Mouse (Mus musculus) adrenal gland, postnatal 36 days (tissue): ENCODE measurements around the gene Atg14. TPM values are rescaled to one million over a fixed set of nuclear protein-coding genes. Genes with fewer than 3 reads are reported as not detected.

Source experiments
- DNase-seq, 2 experiments: peaks; one replicate each; pipeline ENCODE4 v3.0.0; 2021; ENCODE audit warnings: mixed read lengths in 1 of 2
- total RNA-seq, 2 experiments: library from RNA; stranded (reverse); gene quantifications; 2 replicates each; pipeline ENCODE4 v1.2.3; 2021

Gene Atg14
- total RNA-seq, 2 experiments from 2014 or later: 11.8 to 14.9 TPM

DNA sequence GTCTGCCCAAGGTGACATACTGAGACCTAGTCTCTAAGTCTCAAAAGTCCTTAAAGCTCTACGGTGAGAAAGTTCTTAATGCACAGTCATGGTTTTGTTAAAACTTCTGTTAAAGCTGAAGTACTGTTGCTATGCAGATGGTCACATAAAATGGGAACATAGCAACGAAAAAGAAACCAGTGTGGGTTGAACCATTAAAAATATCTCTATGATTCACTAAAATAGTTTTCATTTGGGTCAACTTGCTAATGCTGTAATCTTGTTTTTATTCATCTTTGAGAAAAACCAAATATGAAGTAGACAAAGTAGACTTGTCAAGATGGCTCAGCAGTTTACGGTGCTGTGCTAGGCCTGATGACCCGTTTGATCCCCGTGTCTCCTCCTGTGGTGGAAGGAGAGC, 63.8 kb downstream of the Atg14 start:
- DNase-seq: no peak

GRCm38 (mm10) chr14:47504036-47504435, 66.4 kb downstream of the Atg14 start:
- DNase-seq: peak; percentile 28 to 38

GRCm38 (mm10) chr14:47498632-47499031, 71.8 kb downstream of the Atg14 start:
- DNase-seq: no peak

- DNase-seq: no peak
Measured at GRCm38 (mm10) chr14:47497166-47497565, 73.3 kb downstream of the Atg14 start.

DNA sequence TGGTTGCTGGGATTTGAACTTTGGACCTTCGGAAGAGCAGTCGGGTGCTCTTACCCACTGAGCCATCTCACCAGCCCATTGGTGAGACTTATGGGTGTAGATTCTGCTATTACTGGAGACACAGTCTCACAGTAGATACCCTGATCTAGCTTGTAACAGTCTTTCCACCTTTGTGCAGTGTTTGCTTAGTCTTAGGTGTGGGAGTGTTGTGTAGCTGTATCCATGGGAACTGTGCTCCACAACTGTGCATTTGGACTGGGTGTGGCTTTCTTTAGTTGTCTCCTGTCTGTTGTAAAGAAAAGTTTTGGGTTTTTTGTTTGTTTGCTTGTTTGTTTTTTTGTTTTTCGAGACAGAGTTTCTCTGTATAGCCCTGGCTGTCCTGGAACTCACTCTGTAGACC, 74.5 kb downstream of the Atg14 start:
- no peak for DNase-seq

GRCm38 (mm10) chr14:47493592-47494361, 76.7 kb downstream of the Atg14 start:
- no peak for DNase-seq

Other genes with a start within 250 kb of the Atg14 start
- 10 to 100 TPM in 1 of 2 experiments, 1 to 10 TPM in 1; 9.5 to 16.2 TPM for gene Lgals3, start 202.9 kb downstream of the Atg14 start, total RNA-seq
- gene Dlgap5, start 152.2 kb downstream of the Atg14 start, total RNA-seq: 1 to 10 TPM; 1.7 to 3.2 TPM
- gene Fbxo34, start 120.2 kb downstream of the Atg14 start, total RNA-seq: 10 to 100 TPM; 27.5 to 38.2 TPM
- 10 to 100 TPM; 58.5 to 63.3 TPM for gene Ktn1, start 77.8 kb upstream of the Atg14 start, total RNA-seq